Comparison of ENCODE assay signal across 8 mouse cellular contexts in the genomic region with DNA sequence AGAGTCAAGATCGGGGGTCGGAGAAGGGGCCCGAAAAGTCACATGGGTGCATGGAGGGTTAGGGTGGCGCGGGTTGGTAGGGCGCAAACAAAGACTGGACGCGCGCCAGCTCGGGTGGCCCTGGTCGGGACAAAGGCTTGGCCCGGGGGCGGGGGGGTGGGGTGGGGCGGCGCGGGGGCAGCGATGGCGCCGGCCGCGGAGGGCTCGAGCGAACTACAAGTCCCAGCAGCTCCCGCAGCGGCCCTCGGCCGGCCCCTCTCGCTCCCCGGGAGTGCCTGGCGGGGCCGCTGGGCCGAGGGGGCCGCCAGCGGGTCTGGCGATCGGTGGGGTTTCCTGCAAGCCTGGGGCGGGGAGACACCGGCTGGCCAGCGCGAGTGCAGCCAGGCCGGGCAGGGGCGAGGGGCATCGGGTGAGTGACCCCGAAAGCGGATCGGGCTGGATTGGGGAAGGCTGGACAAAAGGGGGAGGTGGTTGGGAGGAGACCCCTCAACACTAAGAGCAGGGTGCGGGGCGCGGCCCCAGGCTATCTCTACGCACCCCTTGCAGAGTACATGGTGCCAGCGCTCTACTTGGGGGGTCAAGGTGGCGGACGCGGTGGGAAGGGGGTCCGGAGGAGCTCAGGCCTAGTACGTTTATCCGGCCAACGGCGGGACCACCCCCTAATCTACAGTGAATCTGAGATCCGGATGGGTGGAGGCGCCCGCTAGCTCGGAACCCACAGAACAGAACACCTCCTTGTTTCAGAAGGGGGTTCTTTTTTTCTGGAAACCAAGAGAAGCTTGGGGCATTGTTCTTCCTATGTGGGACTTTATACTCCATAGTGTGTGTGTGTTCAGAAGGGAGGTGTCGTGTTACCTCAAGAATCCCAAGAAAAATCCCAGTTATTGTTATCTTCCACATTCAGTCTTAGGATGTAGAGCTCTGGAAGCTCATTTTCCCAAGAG. TPM values are rescaled to one million over a fixed set of nuclear protein-coding genes. Genes with fewer than 3 reads are reported as not detected.
A peak's percentile ranks its signal among the peaks of the same experiment; 100 is the strongest.
DNase-seq lines count a peak whose midpoint lies in the region; ATAC-seq lines count a peak whose summit lies in the region.

Gene Zfp358 (plus strand): TSS at position 238 of the 944 bp plus-strand sequence.

- peak within 1 kb of the TSS; percentile 98 for H3K9ac ChIP-seq in hindbrain, embryonic 11.5 days (ENCODE audit: low read depth, low read length)

- no peaks in the 10 kb centered on the region for H3K4me1 ChIP-seq in hindbrain, embryonic 11.5 days (replicated peaks; ENCODE audit: control insufficient read depth, insufficient read depth, low read length)

- peak within 1 kb of the TSS; percentile 68 for H3K4me2 ChIP-seq in hindbrain, embryonic 11.5 days (replicated peaks; ENCODE audit: low read depth, low read length)

- peaks cover 2% of the 10 kb centered on the region; the same call in 1 of the 2 replicates for H3K9me3 ChIP-seq in hindbrain, embryonic 11.5 days (ENCODE audit: control insufficient read depth, low read length)

- H3K27ac ChIP-seq in hindbrain, embryonic 11.5 days (ENCODE audit: low read depth, low read length), result peak within 1 kb of the TSS; percentile 81

- peak; percentile 89 for DNase-seq in MN1 (ENCODE audit: low spot score)
- DNase-seq in cerebellum, adult 8-10 months, result peak; percentile 74
- DNase-seq in frontal cortex, postnatal 10 days (ENCODE audit: low spot score in 2 of 2), result peak; percentile 59 to 76
- DNase-seq in hindbrain, embryonic 11.5 days (ENCODE audit: low spot score), result peak; percentile 89
- DNase-seq in layer of hippocampus, postnatal 14 days (ENCODE audit: low spot score in 2 of 2), result peak; percentile 65 to 70
- peak; percentile 68 for DNase-seq in lung, postnatal 25 days (ENCODE audit: low spot score)
- DNase-seq in retina, adult 2 months (ENCODE audit: low read depth, low spot score), result peak; percentile 46
- DNase-seq in thymus, postnatal 25 days, result peak; percentile 72

- ATAC-seq in hindbrain, embryonic 11.5 days (ENCODE audit: low FRiP score), result peak; percentile 94

- H3K4me3 ChIP-seq in hindbrain, embryonic 11.5 days (ENCODE audit: low read depth, low read length), result peak within 1 kb of the TSS; percentile 91

- under 1% methylated on average over 39 of the region's 64 CpGs for WGBS in hindbrain, embryonic 11.5 days

- H3K27me3 ChIP-seq in hindbrain, embryonic 11.5 days (ENCODE audit: control insufficient read depth, insufficient read depth, low read length), result no peaks in the 10 kb centered on the region

- peaks cover 21% of the 10 kb centered on the region for H3K36me3 ChIP-seq in hindbrain, embryonic 11.5 days (ENCODE audit: control insufficient read depth, insufficient read depth, low read length)

RNA-seq across cellular contexts. Expression of gene Zfp358, which starts in this region (rescaled TPM):
- polyA plus RNA-seq in hindbrain, embryonic 11.5 days (2014; fragmentation: Nextera tagmentation; extraction: Ambion mirVana), result 31.2 and 39.3 TPM in 2 replicates
- 10 to 100 TPM; 25.3 to 27.4 TPM for total RNA-seq in layer of hippocampus, postnatal 14 days (2021)

Comparison
In these comparisons a context has a peak if more than half of its experiments do, and no peak if none do; other contexts are left out.
1. Peak in every context shown above with its lines: DNase-seq, ATAC-seq, H3K4me3 ChIP-seq and H3K27ac ChIP-seq.